ENCODE assay signal across 8 mouse cellular contexts in genomic region chr13:54758756-54759470, GRCm38 (mm10). TPM values are rescaled to one million over a fixed set of nuclear protein-coding genes. Genes with fewer than 3 reads are reported as not detected.
A peak's percentile ranks its signal among the peaks of the same experiment; 100 is the strongest.
DNase-seq lines count a peak whose midpoint lies in the region; ATAC-seq and TF ChIP-seq lines count a peak whose summit lies in the region.

No protein-coding gene starts in this region.

- peak overlapping the region; percentile 60 for H3K4me2 ChIP-seq in kidney, postnatal 0 days (ENCODE audit: low read length)
- peak overlapping the region; percentile 88 for H3K4me2 ChIP-seq in hindbrain, embryonic 16.5 days (ENCODE audit: low read length)
- peak overlapping the region; percentile 62 for H3K4me2 ChIP-seq in midbrain, postnatal 0 days (ENCODE audit: low read depth, low read length, poor library complexity, severe bottlenecking)

- no peak for DNase-seq in kidney, postnatal 0 days (ENCODE audit: low spot score)
- no peak for DNase-seq in kidney, adult 2 months
- DNase-seq in embryonic facial prominence, embryonic 10.5 days (ENCODE audit: low spot score) = no peak
- DNase-seq in midbrain, postnatal 0 days (ENCODE audit: low spot score) = no peak
- DNase-seq in gastrocnemius, postnatal 25 days = no peak
- no peak for DNase-seq in adrenal gland, postnatal 25 days
- no peak for DNase-seq in frontal cortex, postnatal 25 days (ENCODE audit: low spot score in 2 of 2)

- no peak overlapping the region for H3K4me3 ChIP-seq in kidney, postnatal 0 days (replicated peaks; ENCODE audit: low read depth, low read length)
- H3K4me3 ChIP-seq in kidney, adult 2 months (ENCODE audit: insufficient read depth, low read depth, low read length) = no peak overlapping the region
- H3K4me3 ChIP-seq in embryonic facial prominence, embryonic 10.5 days = peak overlapping the region; percentile 59
- H3K4me3 ChIP-seq in hindbrain, embryonic 16.5 days (ENCODE audit: low read length) = peak overlapping the region; percentile 46
- H3K4me3 ChIP-seq in midbrain, postnatal 0 days (ENCODE audit: low read depth, low read length) = peak overlapping the region; percentile 34

- H3K36me3 ChIP-seq in kidney, postnatal 0 days (ENCODE audit: insufficient read depth, low read length) = no peaks in the 10 kb centered on the region
- H3K36me3 ChIP-seq in kidney, adult 2 months (ENCODE audit: control insufficient read depth, insufficient read depth, low read length) = no peaks in the 10 kb centered on the region
- no peaks in the 10 kb centered on the region for H3K36me3 ChIP-seq in embryonic facial prominence, embryonic 10.5 days (replicated peaks)
- no peaks in the 10 kb centered on the region for H3K36me3 ChIP-seq in hindbrain, embryonic 16.5 days (ENCODE audit: control insufficient read depth, insufficient read depth, low read length)
- peaks cover 4% of the 10 kb centered on the region; the same call in 1 of the 2 replicates for H3K36me3 ChIP-seq in midbrain, postnatal 0 days (ENCODE audit: insufficient read depth, low read length)

- no peak overlapping the region for H3K27ac ChIP-seq in kidney, postnatal 0 days
- no peak overlapping the region for H3K27ac ChIP-seq in kidney, adult 2 months (ENCODE audit: insufficient read depth, low read depth, low read length)
- no peak overlapping the region for H3K27ac ChIP-seq in embryonic facial prominence, embryonic 10.5 days (replicated peaks)
- peak overlapping the region; percentile 94 for H3K27ac ChIP-seq in hindbrain, embryonic 16.5 days (ENCODE audit: low read depth, low read length)
- peak overlapping the region; percentile 55 for H3K27ac ChIP-seq in midbrain, postnatal 0 days (ENCODE audit: low read depth, low read length)

- H3K4me1 ChIP-seq in kidney, postnatal 0 days (replicated peaks; ENCODE audit: insufficient read depth, low read length) = peaks cover 6% of the 10 kb centered on the region; the same call in 1 of the 2 replicates
- no peaks in the 10 kb centered on the region for H3K4me1 ChIP-seq in kidney, adult 2 months (ENCODE audit: control insufficient read depth, insufficient read depth, low read length)
- H3K4me1 ChIP-seq in embryonic facial prominence, embryonic 10.5 days = peaks cover 36% of the 10 kb centered on the region
- H3K4me1 ChIP-seq in hindbrain, embryonic 16.5 days (ENCODE audit: control insufficient read depth, insufficient read depth, low read depth, low read length) = peaks cover 44% of the 10 kb centered on the region
- H3K4me1 ChIP-seq in midbrain, postnatal 0 days (ENCODE audit: insufficient read depth, low read length) = peaks cover 27% of the 10 kb centered on the region; the same call in 1 of the 2 replicates

- TF ChIP-seq POLR2A in kidney, adult 2 months (IDR thresholded peaks at IDR 0.05; ENCODE audit: low read depth, low read length) = no peak

- TF ChIP-seq CTCF in kidney, postnatal 0 days (IDR thresholded peaks at IDR 0.05; ENCODE audit: low read depth) = no peak
- no peak for TF ChIP-seq CTCF in kidney, adult 2 months (conservative IDR thresholded peaks at IDR 0.05; ENCODE audit: insufficient read depth, insufficient read length, low read depth, low read length)
- no peak for TF ChIP-seq CTCF in midbrain, postnatal 0 days (IDR thresholded peaks at IDR 0.05)

- ATAC-seq in kidney, postnatal 0 days (replicated peaks; ENCODE audit: low FRiP score, low read depth) = peak; percentile 42; the same call in 1 of the 2 replicates
- no peak for ATAC-seq in hindbrain, embryonic 16.5 days
- peak; percentile 15 for ATAC-seq in midbrain, postnatal 0 days (ENCODE audit: low FRiP score)

- under 1% methylated on average over 29 of the region's 29 CpGs for WGBS in kidney, postnatal 0 days
- WGBS in kidney, adult 2 months = 3% methylated on average over 29 of the region's 29 CpGs
- under 1% methylated on average over 29 of the region's 29 CpGs for WGBS in embryonic facial prominence, embryonic 10.5 days
- 0% methylated on average over 29 of the region's 29 CpGs for WGBS in hindbrain, embryonic 16.5 days
- WGBS in midbrain, postnatal 0 days = 0% methylated on average over 29 of the region's 29 CpGs

- peaks cover 13% of the 10 kb centered on the region; the same call in 1 of the 2 replicates for H3K27me3 ChIP-seq in kidney, postnatal 0 days (ENCODE audit: insufficient read depth, low read length)
- no peaks in the 10 kb centered on the region for H3K27me3 ChIP-seq in kidney, adult 2 months (replicated peaks; ENCODE audit: control insufficient read depth, insufficient read depth, low read length)
- H3K27me3 ChIP-seq in embryonic facial prominence, embryonic 10.5 days (replicated peaks; ENCODE audit: low read depth, poor library complexity, severe bottlenecking) = peaks cover 84% of the 10 kb centered on the region
- H3K27me3 ChIP-seq in hindbrain, embryonic 16.5 days (replicated peaks; ENCODE audit: control insufficient read depth, insufficient read depth, low read length) = no peaks in the 10 kb centered on the region; the same call in 1 of the 2 replicates
- H3K27me3 ChIP-seq in midbrain, postnatal 0 days (ENCODE audit: insufficient read depth, low read length) = no peaks in the 10 kb centered on the region

- no peak overlapping the region for H3K9ac ChIP-seq in kidney, postnatal 0 days (ENCODE audit: low read depth, low read length)
- H3K9ac ChIP-seq in hindbrain, embryonic 16.5 days (ENCODE audit: low read depth, low read length) = peak overlapping the region; percentile 68
- H3K9ac ChIP-seq in midbrain, postnatal 0 days (replicated peaks; ENCODE audit: low read length, poor library complexity, severe bottlenecking) = peak overlapping the region; percentile 48

- H3K9me3 ChIP-seq in kidney, postnatal 0 days (replicated peaks; ENCODE audit: low read length) = no peaks in the 10 kb centered on the region
- no peaks in the 10 kb centered on the region for H3K9me3 ChIP-seq in embryonic facial prominence, embryonic 10.5 days
- H3K9me3 ChIP-seq in hindbrain, embryonic 16.5 days (ENCODE audit: control insufficient read depth, low read length) = no peaks in the 10 kb centered on the region
- H3K9me3 ChIP-seq in midbrain, postnatal 0 days (ENCODE audit: low read length) = no peaks in the 10 kb centered on the region

RNA-seq across cellular contexts. Expression of gene Sncb, which starts 7.5 kb away (rescaled TPM):
- not detected in 2 replicates for polyA plus RNA-seq in kidney, postnatal 0 days (2015; fragmentation: Nextera tagmentation; extraction: Ambion mirVana)
- polyA plus RNA-seq in kidney, adult 2 months (2012; rRNA removed) = 0.15 and 0.41 TPM in 2 replicates
- 0.79 and 1.3 TPM in 2 replicates for polyA plus RNA-seq in embryonic facial prominence, embryonic 10.5 days (2016; fragmentation: Nextera tagmentation; extraction: Ambion mirVana)
- 130 and 157 TPM in 2 replicates for polyA plus RNA-seq in hindbrain, embryonic 16.5 days (2015; fragmentation: Nextera tagmentation; extraction: Ambion mirVana)
- 84.6 and 90.6 TPM in 2 replicates for total RNA-seq in midbrain, postnatal 0 days (2014; rRNA removed)
- 213 and 233 TPM in 2 replicates for polyA plus RNA-seq in midbrain, postnatal 0 days (2015; fragmentation: Nextera tagmentation; extraction: Ambion mirVana)
- total RNA-seq in gastrocnemius, postnatal 25 days (2021) = not detected
- 0.91 and 1.6 TPM in 2 replicates for total RNA-seq in adrenal gland, postnatal 25 days (2021)

RNA-seq across cellular contexts. Expression of gene Gprin1, which starts 9.2 kb away (rescaled TPM):
- 0.13 and 0.14 TPM in 2 replicates for polyA plus RNA-seq in kidney, postnatal 0 days (2015; fragmentation: Nextera tagmentation; extraction: Ambion mirVana)
- polyA plus RNA-seq in kidney, adult 2 months (2012; rRNA removed) = 0.03 and 0.04 TPM in 2 replicates
- 0.66 and 0.94 TPM in 2 replicates for polyA plus RNA-seq in embryonic facial prominence, embryonic 10.5 days (2016; fragmentation: Nextera tagmentation; extraction: Ambion mirVana)
- polyA plus RNA-seq in hindbrain, embryonic 16.5 days (2015; fragmentation: Nextera tagmentation; extraction: Ambion mirVana) = 4.5 and 5.7 TPM in 2 replicates
- total RNA-seq in midbrain, postnatal 0 days (2014; rRNA removed) = 167 and 170 TPM in 2 replicates
- polyA plus RNA-seq in midbrain, postnatal 0 days (2015; fragmentation: Nextera tagmentation; extraction: Ambion mirVana) = 21.7 and 23.0 TPM in 2 replicates
- not detected for total RNA-seq in gastrocnemius, postnatal 25 days (2021)
- 3.9 and 4.1 TPM in 2 replicates for total RNA-seq in adrenal gland, postnatal 25 days (2021)

RNA-seq across cellular contexts. Expression of gene Eif4e1b, which starts 24.9 kb away (rescaled TPM):
- polyA plus RNA-seq in kidney, postnatal 0 days (2015; fragmentation: Nextera tagmentation; extraction: Ambion mirVana) = not detected in 2 replicates
- polyA plus RNA-seq in kidney, adult 2 months (2012; rRNA removed) = not detected in 2 replicates
- polyA plus RNA-seq in embryonic facial prominence, embryonic 10.5 days (2016; fragmentation: Nextera tagmentation; extraction: Ambion mirVana) = not detected in 2 replicates
- polyA plus RNA-seq in hindbrain, embryonic 16.5 days (2015; fragmentation: Nextera tagmentation; extraction: Ambion mirVana) = not detected in 2 replicates
- total RNA-seq in midbrain, postnatal 0 days (2014; rRNA removed) = not detected in 2 replicates
- polyA plus RNA-seq in midbrain, postnatal 0 days (2015; fragmentation: Nextera tagmentation; extraction: Ambion mirVana) = not detected in 2 replicates
- total RNA-seq in gastrocnemius, postnatal 25 days (2021) = not detected
- not detected in 2 replicates for total RNA-seq in adrenal gland, postnatal 25 days (2021)

RNA-seq across cellular contexts. Expression of gene Tspan17, which starts 30.3 kb away (rescaled TPM):
- 12.8 and 13.0 TPM in 2 replicates for polyA plus RNA-seq in kidney, postnatal 0 days (2015; fragmentation: Nextera tagmentation; extraction: Ambion mirVana)
- polyA plus RNA-seq in kidney, adult 2 months (2012; rRNA removed) = 10.0 and 12.6 TPM in 2 replicates
- 9.7 and 10.9 TPM in 2 replicates for polyA plus RNA-seq in embryonic facial prominence, embryonic 10.5 days (2016; fragmentation: Nextera tagmentation; extraction: Ambion mirVana)
- 105 and 131 TPM in 2 replicates for polyA plus RNA-seq in hindbrain, embryonic 16.5 days (2015; fragmentation: Nextera tagmentation; extraction: Ambion mirVana)
- 43.4 and 58.1 TPM in 2 replicates for total RNA-seq in midbrain, postnatal 0 days (2014; rRNA removed)
- polyA plus RNA-seq in midbrain, postnatal 0 days (2015; fragmentation: Nextera tagmentation; extraction: Ambion mirVana) = 100 and 115 TPM in 2 replicates
- 10 to 100 TPM; 14.2 to 18.0 TPM for total RNA-seq in gastrocnemius, postnatal 25 days (2021)
- 30.1 and 39.5 TPM in 2 replicates for total RNA-seq in adrenal gland, postnatal 25 days (2021)

RNA-seq across cellular contexts. Expression of gene Cdhr2, which starts 57.7 kb away (rescaled TPM):
- polyA plus RNA-seq in kidney, postnatal 0 days (2015; fragmentation: Nextera tagmentation; extraction: Ambion mirVana) = 10.0 and 10.9 TPM in 2 replicates
- polyA plus RNA-seq in kidney, adult 2 months (2012; rRNA removed) = 31.3 and 37.9 TPM in 2 replicates
- polyA plus RNA-seq in embryonic facial prominence, embryonic 10.5 days (2016; fragmentation: Nextera tagmentation; extraction: Ambion mirVana) = 0.05 and 0.15 TPM in 2 replicates
- 0.16 and 0.21 TPM in 2 replicates for polyA plus RNA-seq in hindbrain, embryonic 16.5 days (2015; fragmentation: Nextera tagmentation; extraction: Ambion mirVana)
- total RNA-seq in midbrain, postnatal 0 days (2014; rRNA removed) = 0.33 and 0.52 TPM in 2 replicates
- 0.65 and 0.84 TPM in 2 replicates for polyA plus RNA-seq in midbrain, postnatal 0 days (2015; fragmentation: Nextera tagmentation; extraction: Ambion mirVana)
- not detected for total RNA-seq in gastrocnemius, postnatal 25 days (2021)
- total RNA-seq in adrenal gland, postnatal 25 days (2021) = not detected in 2 replicates

Comparison
In these comparisons a context has a peak if more than half of its experiments do, and no peak if none do; other contexts are left out.
1. H3K27ac ChIP-seq: peak in hindbrain, embryonic 16.5 days (single experiment) and midbrain, postnatal 0 days (single experiment); none in kidney, postnatal 0 days (single experiment), kidney, adult 2 months (single experiment) and embryonic facial prominence, embryonic 10.5 days (single experiment).
2. H3K4me3 ChIP-seq: peak in embryonic facial prominence, embryonic 10.5 days (single experiment), hindbrain, embryonic 16.5 days (single experiment) and midbrain, postnatal 0 days (single experiment); none in kidney, postnatal 0 days (single experiment) and kidney, adult 2 months (single experiment).
3. RNA of gene Sncb, which starts 7.5 kb away (polyA plus RNA-seq): 213 to 233 TPM in midbrain, postnatal 0 days and 130 to 157 TPM in hindbrain, embryonic 16.5 days; 0.79 to 1.3 TPM in embryonic facial prominence, embryonic 10.5 days, 0.15 to 0.41 TPM in kidney, adult 2 months and not detected in kidney, postnatal 0 days; every median in the first group is over 10 times any median in the second.
4. Peak in every context shown above with its lines, with median percentiles within 50 percentile points of each other: H3K4me2 ChIP-seq.